Mouse (Mus musculus) megakaryocyte, embryonic 14.5 days (primary cell): ENCODE measurements at regions not wholly inside any gene's neighbourhood (a gene's known extent, or its start where the extent isn't known, plus 50 kb on each side); places are given as distances from the start of the nearest gene placed in this dataset.

Experiments used
- H3K27me3 ChIP-seq: replicated peaks from 2 replicates; pipeline ENCODE3; 2012; ENCODE audit warnings: inconsistent platforms
- H3K36me3 ChIP-seq: replicated peaks from 2 replicates; pipeline ENCODE3; 2012; ENCODE audit warnings: low read length, inconsistent platforms, mixed read lengths
- H3K4me1 ChIP-seq: 2 replicates; pipeline ENCODE4 v1.6.1; 2012; ENCODE audit warnings: inconsistent platforms
- H3K4me3 ChIP-seq: replicated peaks from 2 replicates; pipeline ENCODE3; 2012; ENCODE audit warnings: moderate library complexity, mild to moderate bottlenecking, inconsistent platforms
- H3K9me3 ChIP-seq: 2 replicates; pipeline ENCODE4 v1.6.1; 2012; ENCODE audit warnings: inconsistent platforms
- FLI1 ChIP-seq: IDR thresholded peaks from 2 replicates; pipeline ENCODE4 v1.6.1; 2012; ENCODE audit warnings: low read length, inconsistent platforms, mixed read lengths
- GATA1 ChIP-seq: IDR thresholded peaks from 3 replicates; pipeline ENCODE4 v1.6.1; 2012; ENCODE audit warnings: mixed read lengths, low read length, inconsistent platforms, borderline replicate concordance

DNA sequence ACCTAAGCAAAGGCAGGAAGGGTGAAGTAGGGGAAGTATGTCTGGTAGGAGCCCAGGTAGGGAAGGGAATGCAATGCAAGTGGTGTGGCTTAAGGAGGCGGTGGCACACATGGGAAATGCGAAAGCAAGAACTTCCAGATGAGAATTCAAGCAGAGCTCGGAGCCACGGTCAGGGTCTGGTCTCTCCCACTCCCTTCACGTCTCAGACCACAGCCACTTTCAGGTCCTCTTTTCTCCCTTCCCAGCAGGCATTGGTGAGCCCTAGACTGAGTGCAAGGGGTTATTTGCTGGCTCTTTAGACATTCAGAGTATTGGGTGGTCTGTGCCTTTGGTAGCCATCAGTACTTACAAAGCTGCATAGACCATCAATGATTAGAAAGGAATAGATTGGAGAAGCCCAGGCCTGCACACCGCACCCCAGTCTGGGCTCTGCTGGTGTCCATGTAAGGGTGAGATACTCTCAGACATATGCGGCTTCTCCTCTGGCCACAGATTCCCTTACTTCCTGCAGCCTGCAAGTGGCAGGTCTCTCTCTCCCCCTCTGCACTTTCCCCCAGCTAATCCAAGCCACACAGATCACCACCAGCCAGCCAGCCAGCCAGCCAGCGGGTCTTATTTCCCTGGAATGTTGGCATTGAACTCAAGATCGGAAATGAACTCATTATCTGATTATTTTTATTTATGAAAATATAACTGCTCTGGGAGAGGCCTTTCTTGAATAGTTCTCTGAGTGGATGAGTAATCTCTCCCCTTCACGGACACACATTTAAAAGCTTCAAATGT lies 113.6 kb downstream of the Zfp36l2 start:
- H3K4me3 ChIP-seq: no peak overlapping the region
- H3K9me3 ChIP-seq: no peaks in the 10 kb centered on the region
- H3K4me1 ChIP-seq: no peaks in the 10 kb centered on the region; the same call in 1 of the 2 replicates
- no peak for TF ChIP-seq FLI1
- TF ChIP-seq GATA1: no peak
- peaks cover 77% of the 10 kb centered on the region for H3K27me3 ChIP-seq
- no peaks in the 10 kb centered on the region for H3K36me3 ChIP-seq

DNA sequence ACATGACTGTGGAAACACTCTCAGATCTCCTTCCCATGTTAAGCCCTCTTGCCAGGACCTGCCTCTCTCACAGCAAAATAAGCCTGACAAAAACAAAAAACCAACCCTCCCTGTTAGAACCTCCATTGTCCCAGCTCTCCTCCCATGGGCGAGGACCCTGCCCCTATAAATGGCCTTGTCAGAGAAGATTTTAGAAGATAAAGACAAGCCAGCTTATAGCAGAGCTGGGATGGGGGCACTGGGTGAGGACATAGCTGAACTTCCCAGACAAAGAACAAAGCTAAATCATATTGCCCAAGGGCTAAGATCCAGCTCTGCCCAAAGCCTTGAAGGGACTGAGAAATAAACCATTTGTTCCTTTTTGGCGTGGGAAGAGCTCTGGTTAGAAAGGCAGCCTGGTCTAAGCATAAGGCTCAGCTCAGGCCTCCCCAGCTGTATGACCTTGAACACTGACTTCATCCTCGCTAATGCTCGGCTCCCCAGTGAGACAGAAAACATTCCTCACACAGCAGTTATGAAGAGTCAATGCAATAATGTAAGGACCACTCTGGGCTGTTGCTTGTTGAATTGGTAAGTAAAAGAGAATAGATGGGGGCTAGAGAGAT lies 115.2 kb downstream of the Zfp36l2 start:
- Histone ChIP-seq H3K4me1 (no peaks in the 10 kb centered on the region; the same call in 1 of the 2 replicates), H3K9me3 (no peaks in the 10 kb centered on the region), H3K36me3 (no peaks in the 10 kb centered on the region), H3K27me3 (peaks cover 81% of the 10 kb centered on the region), H3K4me3 (no peak overlapping the region)
- TF ChIP-seq GATA1: no peak
- no peak for TF ChIP-seq FLI1

DNA sequence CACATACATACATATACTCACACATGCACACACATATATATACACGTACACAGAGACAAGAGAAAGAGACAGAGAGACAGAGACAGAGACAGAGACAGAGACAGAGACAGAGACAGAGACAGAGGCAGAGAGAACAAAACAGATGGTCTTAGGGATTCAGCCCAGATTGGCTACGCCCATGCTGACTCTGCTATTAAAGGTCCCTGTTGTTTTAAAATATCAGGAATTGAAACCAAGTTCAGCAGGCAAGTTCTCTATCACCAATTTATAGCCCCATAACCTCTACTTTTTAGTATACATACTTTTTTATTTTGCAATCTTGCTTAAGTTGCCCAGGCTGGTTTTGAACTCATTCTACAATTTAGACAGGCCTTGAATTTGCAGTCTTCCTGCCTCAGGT lies 115.9 kb downstream of the Zfp36l2 start:
- no peaks in the 10 kb centered on the region for H3K36me3 ChIP-seq
- H3K4me3 ChIP-seq: no peak overlapping the region
- TF ChIP-seq FLI1: no peak
- no peak for TF ChIP-seq GATA1
- H3K27me3 ChIP-seq: peaks cover 85% of the 10 kb centered on the region
- H3K9me3 ChIP-seq: peaks cover 3% of the 10 kb centered on the region
- H3K4me1 ChIP-seq: no peaks in the 10 kb centered on the region; the same call in 1 of the 2 replicates

DNA sequence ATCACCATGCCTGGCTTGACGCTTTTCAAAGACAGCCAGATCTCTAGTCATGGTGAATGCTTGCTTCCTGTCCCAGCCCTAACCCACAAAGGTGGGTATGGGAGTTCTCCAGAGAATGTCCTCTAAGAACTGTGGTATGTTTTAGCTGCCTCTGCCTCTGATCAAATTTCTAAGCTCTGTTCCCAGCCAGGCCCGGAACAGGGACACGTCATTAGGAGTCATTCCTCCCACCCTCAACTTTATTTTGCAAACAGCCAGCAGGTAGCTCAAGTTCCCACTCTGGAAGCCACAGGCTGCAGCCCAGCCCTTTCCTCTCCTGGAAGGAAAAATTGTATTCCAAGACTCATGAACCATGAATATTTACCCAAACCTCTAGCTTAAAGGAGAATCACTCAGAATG lies 117.2 kb downstream of the Zfp36l2 start:
- no peak for TF ChIP-seq GATA1
- TF ChIP-seq FLI1: no peak
- no peak overlapping the region for H3K4me3 ChIP-seq
- no peaks in the 10 kb centered on the region for H3K36me3 ChIP-seq
- peaks cover 8% of the 10 kb centered on the region for H3K9me3 ChIP-seq
- peaks cover 86% of the 10 kb centered on the region for H3K27me3 ChIP-seq
- no peaks in the 10 kb centered on the region; the same call in 1 of the 2 replicates for H3K4me1 ChIP-seq

DNA sequence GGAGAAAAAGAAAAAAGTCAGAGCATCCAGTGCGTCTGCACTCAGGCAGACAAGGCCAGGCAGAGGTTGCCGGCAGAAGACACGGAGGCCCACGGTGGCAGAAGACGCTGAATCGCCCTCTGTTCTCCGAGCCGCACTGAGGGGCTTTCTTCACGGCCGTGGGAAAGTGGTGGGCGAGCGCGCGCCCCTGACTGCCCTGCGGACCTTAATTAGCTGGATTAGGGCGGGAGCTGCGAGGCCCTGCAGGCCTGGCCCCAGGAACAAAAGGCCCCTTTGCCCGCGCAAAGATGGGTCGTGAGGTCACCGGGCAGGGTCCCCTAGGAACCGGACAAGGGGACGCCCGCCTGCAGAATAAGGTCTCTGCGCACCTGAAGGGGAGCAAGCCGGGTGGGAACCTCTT lies 120.6 kb downstream of the Zfp36l2 start:
- Histone ChIP-seq H3K4me1 (peaks cover 8% of the 10 kb centered on the region), H3K4me3 (no peak overlapping the region), H3K27me3 (peaks cover 86% of the 10 kb centered on the region), H3K36me3 (no peaks in the 10 kb centered on the region), H3K9me3 (peaks cover 9% of the 10 kb centered on the region)
- TF ChIP-seq GATA1 (no peak), FLI1 (no peak)

DNA sequence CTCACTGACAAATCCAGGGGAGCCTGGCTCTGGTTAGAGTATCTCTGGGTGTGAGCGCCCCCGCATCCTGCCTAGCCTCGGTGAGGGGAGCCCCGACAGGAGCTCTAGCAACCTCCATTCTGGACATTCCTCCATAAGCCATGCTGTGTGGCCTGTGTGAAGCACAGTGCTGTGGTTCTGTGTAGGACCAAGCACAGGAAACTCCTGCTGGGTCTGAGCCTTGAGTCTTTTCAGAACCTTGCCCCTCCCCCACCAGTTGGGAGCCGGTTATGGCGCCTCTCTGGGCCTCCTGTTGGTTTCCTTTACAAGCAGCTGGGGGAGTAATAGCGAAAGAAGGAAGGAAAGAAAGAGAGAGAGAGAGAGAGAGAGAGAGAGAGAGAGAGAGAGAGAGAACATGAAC lies 124.0 kb downstream of the Zfp36l2 start:
- peaks cover 22% of the 10 kb centered on the region for H3K9me3 ChIP-seq
- H3K36me3 ChIP-seq: no peaks in the 10 kb centered on the region
- H3K27me3 ChIP-seq: peaks cover 92% of the 10 kb centered on the region
- H3K4me3 ChIP-seq: no peak overlapping the region
- TF ChIP-seq GATA1 (no peak), FLI1 (no peak)
- H3K4me1 ChIP-seq: peaks cover 22% of the 10 kb centered on the region

DNA sequence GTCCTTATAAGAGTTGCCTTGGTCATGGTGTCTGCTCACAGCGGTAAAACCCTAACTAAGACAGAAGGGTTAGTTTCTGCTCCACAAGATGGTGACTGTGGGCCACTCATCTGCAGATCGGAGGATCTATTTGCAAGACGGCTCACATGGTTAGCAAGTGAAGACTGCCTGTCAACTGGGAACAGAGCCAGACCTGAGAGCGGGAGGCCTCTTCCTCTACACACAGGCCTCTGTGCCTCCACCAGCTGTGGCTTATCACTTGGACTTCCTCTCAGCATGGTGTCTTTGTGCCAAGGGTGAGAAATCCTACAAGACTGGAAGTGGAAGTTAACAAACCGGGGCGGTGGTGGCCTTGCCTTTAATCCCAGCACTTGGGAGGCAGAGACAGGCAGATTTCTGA lies 126.1 kb downstream of the Zfp36l2 start:
- TF ChIP-seq FLI1 (no peak), GATA1 (no peak)
- peaks cover 91% of the 10 kb centered on the region for H3K27me3 ChIP-seq

DNA sequence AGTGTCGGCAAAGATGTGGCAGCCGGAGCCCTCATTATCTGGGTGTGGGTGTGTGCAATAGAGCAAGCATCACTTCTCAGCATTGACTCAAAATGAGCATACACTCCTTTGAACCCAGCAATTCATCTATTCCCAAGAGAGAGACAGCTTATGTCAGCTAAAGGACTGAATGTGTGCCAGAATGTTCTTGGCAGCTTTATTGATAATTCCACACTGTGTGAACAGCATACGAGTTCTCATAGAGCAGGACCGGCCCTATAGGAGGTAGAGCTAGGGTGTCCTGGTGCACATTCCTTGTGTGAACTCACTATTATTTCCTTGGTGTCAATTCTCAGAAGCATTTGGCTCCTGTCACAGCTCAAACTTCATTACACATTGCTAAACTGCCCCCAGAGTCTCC lies 131.3 kb downstream of the Zfp36l2 start:
- TF ChIP-seq GATA1: no peak
- no peak for TF ChIP-seq FLI1
- peaks cover 18% of the 10 kb centered on the region for H3K4me1 ChIP-seq
- H3K27me3 ChIP-seq: peaks cover 90% of the 10 kb centered on the region
- peaks cover 51% of the 10 kb centered on the region for H3K9me3 ChIP-seq
- H3K4me3 ChIP-seq: no peak overlapping the region
- no peaks in the 10 kb centered on the region for H3K36me3 ChIP-seq

More for the DNA sequence above, 126.1 kb downstream of the Zfp36l2 start:
- Histone ChIP-seq H3K9me3 (peaks cover 20% of the 10 kb centered on the region), H3K4me3 (peak overlapping the region; percentile 64), H3K36me3 (no peaks in the 10 kb centered on the region), H3K4me1 (peaks cover 31% of the 10 kb centered on the region)

DNA sequence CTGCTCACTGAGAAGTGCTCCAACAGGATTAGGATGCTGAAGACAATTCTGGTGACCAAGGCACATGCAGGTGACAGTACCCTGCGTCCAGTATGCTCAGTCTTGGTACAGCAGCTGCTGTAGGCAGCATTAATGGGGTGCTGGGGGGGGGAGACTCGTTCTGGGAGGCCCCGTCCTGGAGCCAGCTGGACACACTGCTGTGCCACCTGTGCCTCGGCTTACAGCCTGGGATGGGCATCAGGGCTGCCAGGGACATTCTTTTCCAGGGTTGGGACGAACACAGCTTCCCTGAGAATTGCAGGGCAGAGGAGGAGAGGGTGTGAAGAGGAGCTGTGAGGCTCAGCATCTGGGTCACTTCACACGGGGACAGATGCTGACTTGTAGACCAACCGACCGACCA lies 135.3 kb downstream of the Zfp36l2 start:
- H3K4me3 ChIP-seq: no peak overlapping the region
- peaks cover 78% of the 10 kb centered on the region for H3K9me3 ChIP-seq
- H3K4me1 ChIP-seq: peaks cover 10% of the 10 kb centered on the region
- no peak for TF ChIP-seq FLI1
- TF ChIP-seq GATA1: no peak
- H3K36me3 ChIP-seq: no peaks in the 10 kb centered on the region
- H3K27me3 ChIP-seq: peaks cover 88% of the 10 kb centered on the region

DNA sequence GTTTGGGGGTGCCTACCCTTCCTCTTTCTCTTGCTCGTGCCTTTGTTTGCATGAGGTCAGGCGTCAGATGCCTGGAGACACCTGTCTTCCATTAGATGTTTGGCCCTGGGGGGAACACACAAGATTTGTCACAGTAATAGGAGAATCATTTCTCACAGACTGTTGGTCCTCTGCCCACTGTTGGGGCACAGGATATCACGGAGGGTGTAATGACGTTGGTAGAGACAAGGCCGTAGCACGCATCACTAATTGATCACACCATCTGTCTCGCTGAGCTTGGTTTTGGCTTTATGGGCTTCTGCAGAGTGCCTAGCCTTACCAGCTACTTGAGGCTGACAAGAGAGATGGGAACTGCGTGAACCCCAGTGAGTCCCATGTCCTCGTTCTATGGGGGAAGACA lies 136.5 kb downstream of the Zfp36l2 start:
- Histone ChIP-seq H3K4me3 (no peak overlapping the region), H3K36me3 (no peaks in the 10 kb centered on the region), H3K4me1 (no peaks in the 10 kb centered on the region), H3K9me3 (peaks cover 87% of the 10 kb centered on the region), H3K27me3 (peaks cover 88% of the 10 kb centered on the region)
- no peak for TF ChIP-seq FLI1
- TF ChIP-seq GATA1: no peak
